Mouse (Mus musculus): Measurements from ENCODE around the gene Gm2075.
A peak's percentile ranks its signal among the peaks of the same experiment; 100 is the strongest.
"Not testable (repeated sequence)": the region's sequence is repeated elsewhere in the genome, so short reads cannot be mapped to it uniquely, and the experiment has no call there.

Gm2075 gene

DNA sequence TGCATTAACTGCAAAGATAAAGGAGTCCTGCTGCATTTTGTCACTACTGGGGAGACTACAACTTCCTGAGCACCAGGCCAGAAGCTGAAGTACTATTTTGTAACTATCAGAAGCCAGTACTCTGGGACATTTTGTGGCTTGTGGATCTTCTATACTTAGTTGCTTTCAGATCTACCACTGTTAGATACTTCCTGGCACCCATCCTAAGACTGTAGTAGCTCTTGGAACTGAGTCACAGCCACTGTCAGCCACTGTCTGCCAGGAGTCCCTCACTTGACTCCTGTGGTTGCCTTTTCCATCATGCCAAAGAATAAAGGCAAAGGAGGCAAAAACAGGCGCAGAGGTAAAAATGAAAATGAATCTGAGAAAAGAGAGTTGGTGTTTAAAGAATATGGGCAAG lies at the start of gene Gm2075:
Gene Gm2075 (plus strand): TSS at position 301 of the 400 bp plus-strand sequence.
- not testable (repeated sequence) for DNase-seq (ENCODE audit: low read depth, low spot score)

DNA sequence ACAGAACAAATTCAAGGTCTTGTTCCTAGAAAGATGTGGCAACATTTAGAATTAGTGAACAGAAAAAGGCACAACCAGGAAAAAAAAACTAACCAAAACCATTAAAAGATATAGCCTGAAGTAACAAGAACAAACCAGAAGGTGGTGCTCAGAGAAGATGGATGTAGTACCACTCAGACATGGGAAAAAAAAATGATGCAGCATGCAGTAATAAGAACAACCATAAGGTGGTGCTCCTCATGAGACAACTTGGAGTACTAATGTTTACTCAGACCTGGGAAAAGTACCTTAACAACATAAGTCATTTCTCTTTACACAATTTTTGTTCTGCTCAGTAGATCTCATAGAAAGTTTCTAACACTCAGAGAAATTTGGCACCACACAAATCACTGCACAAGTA lies 27.6 kb upstream of the Gm2075 start:
- peak; percentile 1 for DNase-seq (ENCODE audit: low read depth, low spot score)

DNA sequence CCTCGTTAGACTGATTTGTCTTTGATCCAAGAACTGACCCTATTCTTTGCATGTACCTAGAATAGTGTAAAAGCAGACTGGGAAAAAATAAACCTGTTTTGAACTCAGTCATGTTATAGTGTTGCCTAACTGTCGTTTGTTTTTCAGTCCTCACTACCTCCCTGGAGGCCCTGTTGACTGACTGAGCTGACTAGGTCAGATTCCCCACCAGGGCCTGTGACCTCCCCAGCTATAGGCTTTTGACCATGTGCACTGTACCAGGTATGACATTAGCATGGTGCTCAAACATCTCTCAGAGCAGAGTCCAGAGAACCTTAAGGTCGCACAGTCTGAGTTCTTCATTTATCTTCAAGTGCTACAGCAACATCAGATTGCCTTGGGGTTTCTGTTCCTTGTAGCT lies 7.5 kb upstream of the Gm2075 start:
- not testable (repeated sequence) for DNase-seq (ENCODE audit: low read depth, low spot score)

DNA sequence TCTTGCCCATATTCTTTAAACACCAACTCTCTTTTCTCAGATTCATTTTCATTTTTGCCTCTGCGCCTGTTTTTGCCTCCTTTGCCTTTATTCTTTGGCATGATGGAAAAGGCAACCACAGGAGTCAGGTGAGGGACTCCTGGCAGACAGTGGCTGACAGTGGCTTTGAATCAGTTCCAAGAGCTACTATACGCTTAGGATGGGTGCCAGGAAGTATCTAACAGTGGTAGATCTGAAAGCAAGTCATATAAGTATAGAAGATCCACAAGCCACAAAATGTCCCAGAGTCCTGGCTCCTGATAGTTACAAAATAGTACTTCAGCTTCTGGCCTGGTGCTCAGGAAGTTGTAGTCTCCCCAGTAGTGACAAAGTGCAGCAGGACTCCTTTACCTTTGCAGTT lies 7.0 kb downstream of the Gm2075 start, which contains the start of gene Gm6803:
Gene Gm6803 (minus strand): TSS at position 101 of the 400 bp plus-strand sequence.
- not testable (repeated sequence) for DNase-seq (ENCODE audit: low read depth, low spot score)

DNA sequence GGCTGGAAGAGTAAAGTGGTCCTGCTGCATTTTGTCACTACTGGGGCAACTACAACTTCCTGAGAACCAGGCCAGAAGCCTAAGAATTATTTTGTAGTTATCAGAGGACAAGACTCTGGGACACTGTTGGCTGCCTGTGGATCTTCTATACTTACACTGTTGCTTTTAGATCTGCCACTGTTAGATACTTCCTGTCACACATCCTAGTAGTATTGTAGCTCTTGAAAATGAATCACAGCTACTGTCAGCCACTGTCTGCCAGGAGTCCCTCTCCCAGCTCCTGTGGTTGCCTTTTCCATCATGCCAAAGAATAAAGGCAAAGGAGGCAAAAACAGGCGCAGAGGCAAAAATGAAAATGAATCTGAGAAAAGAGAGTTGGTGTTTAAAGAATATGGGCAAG lies 15.1 kb downstream of the Gm2075 start, which contains the start of gene Gm2056:
Gene Gm2056 (plus strand): TSS at position 301 of the 400 bp plus-strand sequence.
- not testable (repeated sequence) for DNase-seq (ENCODE audit: low read depth, low spot score)

DNA sequence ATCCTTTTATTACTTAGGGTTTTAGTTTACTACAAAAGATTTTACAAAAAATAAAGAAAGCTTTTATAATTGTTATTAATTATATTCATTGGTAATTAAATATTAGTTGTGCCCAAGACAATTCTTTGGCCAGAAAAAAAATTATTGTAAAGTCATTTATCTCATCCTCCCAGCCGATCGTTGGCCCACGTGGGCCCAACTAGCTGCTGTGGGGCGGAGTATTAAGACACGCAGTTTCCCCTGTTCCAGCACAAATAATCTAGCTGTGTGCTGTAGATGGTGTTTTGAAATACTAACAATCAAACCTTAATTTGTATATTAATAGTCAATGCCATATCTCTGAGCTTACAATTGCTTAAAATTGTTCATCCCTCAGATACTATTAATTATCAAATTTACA lies 20.6 kb downstream of the Gm2075 start:
- DNase-seq (ENCODE audit: low read depth, low spot score): not testable (repeated sequence)

DNA sequence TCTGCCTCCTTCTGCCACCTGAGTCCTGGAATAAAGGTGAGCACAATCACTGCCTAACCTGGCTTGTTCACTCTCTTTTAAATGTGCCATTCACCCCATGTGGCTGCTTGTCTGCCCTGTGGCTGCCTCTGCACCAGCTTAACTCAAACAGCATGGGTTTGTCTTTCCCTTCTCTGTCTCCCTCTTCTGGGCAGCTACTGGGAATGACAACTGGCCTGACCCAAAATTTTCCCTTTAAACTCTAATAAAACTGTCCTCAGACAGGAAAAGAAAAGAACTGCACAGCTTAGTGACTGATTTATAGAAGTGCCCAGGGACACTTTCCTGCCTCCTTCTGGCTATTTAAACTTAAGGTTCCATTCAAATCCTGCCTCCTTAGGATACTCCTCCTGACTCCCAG lies 27.4 kb downstream of the Gm2075 start:
- not testable (repeated sequence) for DNase-seq (ENCODE audit: low read depth, low spot score)

DNA sequence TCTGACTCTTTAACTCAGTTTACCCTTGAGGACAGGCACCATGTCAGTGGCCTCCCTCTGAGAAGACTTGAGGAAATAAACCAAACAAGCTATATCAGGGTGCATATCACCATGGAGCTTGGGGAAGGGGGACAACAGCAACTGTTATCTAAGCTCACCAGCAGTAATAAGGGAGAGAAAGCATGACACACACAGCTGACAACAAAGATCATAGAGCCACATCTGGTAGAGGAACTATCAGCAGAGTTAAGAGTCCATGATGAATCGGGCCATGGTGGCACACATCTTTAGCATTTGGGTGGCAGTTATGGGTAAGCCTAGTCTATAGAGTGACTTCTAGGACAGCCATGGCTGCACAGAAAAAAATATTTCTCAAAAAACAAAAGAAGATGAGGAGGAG lies 28.1 kb downstream of the Gm2075 start:
- not testable (repeated sequence) for DNase-seq (ENCODE audit: low read depth, low spot score)

DNA sequence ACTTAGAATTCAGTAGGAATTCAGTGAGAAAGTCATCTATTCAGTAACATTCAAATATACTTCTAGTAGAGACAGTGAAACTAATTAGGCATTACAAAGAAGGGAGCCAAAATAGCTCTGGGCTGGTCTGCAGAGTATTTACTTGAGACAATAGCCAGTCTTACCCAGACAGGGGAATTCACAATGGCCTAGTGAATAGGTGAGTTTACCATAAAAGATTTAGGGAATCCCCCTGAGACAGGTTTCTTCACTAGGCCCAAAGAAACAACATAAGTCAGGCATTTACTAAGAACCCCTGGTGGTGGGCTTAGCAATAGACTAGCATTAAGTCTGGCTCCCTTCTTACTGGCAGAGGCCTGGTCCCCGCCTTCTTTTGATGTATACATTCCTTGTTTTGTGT lies 33.6 kb downstream of the Gm2075 start:
- not testable (repeated sequence) for DNase-seq (ENCODE audit: low read depth, low spot score)

All from A20 (cell line).